Mouse (Mus musculus) kidney, adult 2 months (tissue): ENCODE data around the gene Lrrc63.

ENCODE experiments used
- CTCF ChIP-seq: fragments of 200-500 bp; conservative IDR thresholded peaks from 2 replicates; pipeline ENCODE4 v1.5.1; 2011; ENCODE audit warnings: low read depth, mild to moderate bottlenecking, control low read depth, low read length, moderate library complexity, mixed read lengths; ENCODE audit not compliant: insufficient read depth, insufficient read length
- POLR2A ChIP-seq: fragments of 200-500 bp; IDR thresholded peaks from one replicate; pipeline ENCODE4 v1.6.1; 2011; ENCODE audit warnings: low read depth, low read length, control low read depth

DNA sequence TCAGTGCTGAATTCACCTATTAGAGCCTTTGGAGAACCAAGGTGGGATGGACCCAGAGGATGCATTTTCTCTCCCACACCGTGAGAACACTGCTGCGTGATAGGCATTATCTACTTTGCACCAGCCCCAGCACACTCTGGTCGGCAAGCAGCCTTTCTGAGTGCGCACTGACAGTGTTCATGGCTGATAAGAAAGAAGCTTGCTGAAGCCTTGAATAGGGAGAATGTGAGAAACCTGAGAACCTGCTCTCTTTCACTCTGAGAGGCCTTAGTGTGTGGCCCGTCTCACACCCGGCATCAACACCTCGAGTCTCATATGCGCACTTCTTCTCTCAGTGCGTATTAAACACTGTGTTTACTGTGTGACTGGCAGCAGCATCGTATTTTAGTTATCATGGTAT lies 7.8 kb upstream of the Lrrc63 start:
- TF ChIP-seq CTCF (no peak), POLR2A (no peak)
